Mouse (Mus musculus) C2C12 (cell line): ENCODE data around the gene Sh3bp1.

ENCODE experiments used
- CEBPB ChIP-seq: IDR thresholded peaks from one replicate; pipeline ENCODE4 v1.6.1; 2011; ENCODE audit warnings: low read depth, mild to moderate bottlenecking, control low read depth, moderate library complexity
- CTCF ChIP-seq: IDR thresholded peaks from one replicate; pipeline ENCODE4 v1.5.1; 2011; ENCODE audit not compliant: control insufficient read depth, insufficient read depth, insufficient read length
- FOSL1 ChIP-seq: IDR thresholded peaks from one replicate; pipeline ENCODE4 v1.8.0; 2011; ENCODE audit warnings: mild to moderate bottlenecking, low read length; ENCODE audit not compliant: poor library complexity, insufficient read depth, severe bottlenecking
- MAX ChIP-seq: IDR thresholded peaks from one replicate; pipeline ENCODE4 v1.6.1; 2011; ENCODE audit warnings: mild to moderate bottlenecking, control low read depth
- MYOD1 ChIP-seq: IDR thresholded peaks from one replicate; pipeline ENCODE4 v1.6.1; 2011; ENCODE audit warnings: low read depth; ENCODE audit not compliant: control insufficient read depth, insufficient read length
- MYOG ChIP-seq: IDR thresholded peaks from one replicate; pipeline ENCODE4 v1.6.1; 2011; ENCODE audit not compliant: control insufficient read depth, insufficient read length; ENCODE audit errors: extremely low read depth
- USF1 ChIP-seq: IDR thresholded peaks from one replicate; pipeline ENCODE4 v1.6.1; 2011; ENCODE audit warnings: low read depth, mild to moderate bottlenecking, control low read depth, moderate library complexity

- no peak for TF ChIP-seq CTCF
- TF ChIP-seq CEBPB, result no peak
- TF ChIP-seq MYOG, result no peak
- TF ChIP-seq MYOD1, result no peak
- no peak for TF ChIP-seq USF1
- TF ChIP-seq MAX, result no peak
- TF ChIP-seq FOSL1, result no peak
These were observed 23.1 kb downstream of the Sh3bp1 start for GRCm38 (mm10) chr15:78922700-78923099.
